Comparison of ENCODE assay signal across 9 mouse cellular contexts in genomic region chr5:149329098-149329887, GRCm38 (mm10).
DNase-seq lines count a peak whose midpoint lies in the region; ATAC-seq and TF ChIP-seq lines count a peak whose summit lies in the region.
"Had no signal": no experiment of that assay in that cellular context is flagged by ENCODE, and none has a peak within 500 bp of the region (broad histone marks: within the 10 kb centered on the region; RNA-seq: fewer than 3 reads in every experiment).

No protein-coding gene starts in this region.

- DNase-seq in left cerebral cortex, postnatal 4 days: peak; percentile 29
- no peak for DNase-seq in left cerebral cortex, adult 11 months (ENCODE audit: low spot score)
- no peak for DNase-seq in kidney, postnatal 0 days (ENCODE audit: low spot score)
- no peak for DNase-seq in ovary, postnatal 36 days (ENCODE audit: low spot score)
- no peak for DNase-seq in left cerebral cortex, adult 2 months (ENCODE audit: extremely low spot score in 1 of 2, low spot score in 2 of 2)

- peak; percentile 73 for ATAC-seq in forebrain, embryonic 13.5 days
- 0 out of 2 replicates have a peak, but pooled peaks have one; percentile 38 for ATAC-seq in kidney, postnatal 0 days (replicated peaks; ENCODE audit: low FRiP score, low read depth)
- ATAC-seq in midbrain, embryonic 15.5 days (replicated peaks): peak; percentile 76; the same call in 1 of the 2 replicates
- no peak for ATAC-seq in megakaryocyte progenitor cell, adult 5-6 weeks (replicated peaks; ENCODE audit: poor library complexity)

- WGBS in forebrain, embryonic 13.5 days: 29% methylated on average over 12 of the region's 12 CpGs
- 39% methylated on average over 12 of the region's 12 CpGs for WGBS in kidney, postnatal 0 days
- WGBS in midbrain, embryonic 15.5 days: 38% methylated on average over 12 of the region's 12 CpGs

- H3K4me3 ChIP-seq in forebrain, embryonic 13.5 days: no peak overlapping the region
- no peak overlapping the region for H3K4me3 ChIP-seq in kidney, postnatal 0 days (replicated peaks; ENCODE audit: low read depth, low read length)
- no peak overlapping the region for H3K4me3 ChIP-seq in midbrain, embryonic 15.5 days
- H3K4me3 ChIP-seq in left cerebral cortex, adult 2 months: no peak overlapping the region
- H3K4me3 ChIP-seq: erythroblast, embryonic 14.5 days had no signal

- peaks cover 18% of the 10 kb centered on the region for H3K4me1 ChIP-seq in forebrain, embryonic 13.5 days
- peaks cover 15% of the 10 kb centered on the region for H3K4me1 ChIP-seq in kidney, postnatal 0 days (replicated peaks; ENCODE audit: insufficient read depth, low read length)
- H3K4me1 ChIP-seq in midbrain, embryonic 15.5 days: peaks cover 10% of the 10 kb centered on the region

- H3K27ac ChIP-seq in forebrain, embryonic 13.5 days: peak overlapping the region; percentile 75
- peak overlapping the region; percentile 47; the same call in 1 of the 2 replicates for H3K27ac ChIP-seq in kidney, postnatal 0 days
- H3K27ac ChIP-seq in midbrain, embryonic 15.5 days: peak overlapping the region; percentile 57
- no peak overlapping the region for H3K27ac ChIP-seq in left cerebral cortex, adult 2 months

- no peak for TF ChIP-seq CTCF in kidney, postnatal 0 days (IDR thresholded peaks at IDR 0.05; ENCODE audit: low read depth)
- TF ChIP-seq CTCF in left cerebral cortex, adult 2 months (IDR thresholded peaks at IDR 0.05): no peak

- H3K36me3 ChIP-seq in forebrain, embryonic 13.5 days (ENCODE audit: poor library complexity, severe bottlenecking): no peaks in the 10 kb centered on the region
- H3K36me3 ChIP-seq in kidney, postnatal 0 days (ENCODE audit: insufficient read depth, low read length): no peaks in the 10 kb centered on the region
- no peaks in the 10 kb centered on the region for H3K36me3 ChIP-seq in midbrain, embryonic 15.5 days (replicated peaks)

- intact Hi-C loops in left cerebral cortex, postnatal 4 days (cut with DNase I): no loop called here
- intact Hi-C loops in left cerebral cortex, adult 2 months (cut with DNase I): no loop called here

- no peak overlapping the region for H3K4me2 ChIP-seq in forebrain, embryonic 13.5 days
- H3K4me2 ChIP-seq in kidney, postnatal 0 days (ENCODE audit: low read length): no peak overlapping the region
- no peak overlapping the region for H3K4me2 ChIP-seq in midbrain, embryonic 15.5 days

- H3K9ac ChIP-seq in forebrain, embryonic 13.5 days: no peak overlapping the region
- no peak overlapping the region for H3K9ac ChIP-seq in kidney, postnatal 0 days (ENCODE audit: low read depth, low read length)
- H3K9ac ChIP-seq in midbrain, embryonic 15.5 days: no peak overlapping the region

- no peaks in the 10 kb centered on the region for H3K9me3 ChIP-seq in forebrain, embryonic 13.5 days (replicated peaks)
- H3K9me3 ChIP-seq in kidney, postnatal 0 days (replicated peaks; ENCODE audit: low read length): no peaks in the 10 kb centered on the region
- no peaks in the 10 kb centered on the region for H3K9me3 ChIP-seq in midbrain, embryonic 15.5 days

- no peaks in the 10 kb centered on the region for H3K27me3 ChIP-seq in forebrain, embryonic 13.5 days
- no peaks in the 10 kb centered on the region for H3K27me3 ChIP-seq in kidney, postnatal 0 days (ENCODE audit: insufficient read depth, low read length)
- no peaks in the 10 kb centered on the region for H3K27me3 ChIP-seq in midbrain, embryonic 15.5 days (replicated peaks)
